Mouse (Mus musculus) hindbrain, embryonic 15.5 days (tissue): Measurements from ENCODE around the gene Ly6g5b. TPM values are rescaled to one million over a fixed set of nuclear protein-coding genes. Genes with fewer than 3 reads are reported as not detected.

Source experiments
- ATAC-seq: fragments of 200-750 bp; cut with Nextera tagmentation; 2 replicates; pipeline ENCODE4 v1.8.0; 2017; ENCODE audit warnings: low read depth, moderate number of reproducible peaks, moderate TSS enrichment; ENCODE audit not compliant: low FRiP score
- H3K27ac ChIP-seq: fragments of 300-500 bp; sonication (generic); replicated peaks from 2 replicates; pipeline ENCODE4 v1.5.1; 2015; ENCODE audit warnings: mild to moderate bottlenecking, inconsistent platforms
- H3K27me3 ChIP-seq: fragments of 300-500 bp; sonication (generic); 2 replicates; pipeline ENCODE4 v1.6.1; 2015; ENCODE audit warnings: control low read depth, inconsistent platforms
- H3K36me3 ChIP-seq: fragments of 300-500 bp; sonication (generic); 2 replicates; pipeline ENCODE4 v1.6.1; 2015; ENCODE audit warnings: control low read depth, inconsistent platforms
- H3K4me1 ChIP-seq: fragments of 300-500 bp; sonication (generic); replicated peaks from 2 replicates; pipeline ENCODE4 v1.6.1; 2015; ENCODE audit warnings: control low read depth, inconsistent platforms
- H3K4me2 ChIP-seq: fragments of 300-500 bp; sonication (generic); 2 replicates; pipeline ENCODE4 v1.6.1; 2015; ENCODE audit warnings: moderate library complexity, mild to moderate bottlenecking, inconsistent platforms
- H3K4me3 ChIP-seq: fragments of 300-500 bp; sonication (generic); 2 replicates; pipeline ENCODE4 v1.5.1; 2015; ENCODE audit warnings: mild to moderate bottlenecking, inconsistent platforms
- H3K9ac ChIP-seq: fragments of 300-500 bp; sonication (generic); 2 replicates; pipeline ENCODE4 v1.6.1; 2015; ENCODE audit warnings: inconsistent platforms
- H3K9me3 ChIP-seq: fragments of 300-500 bp; sonication (generic); 2 replicates; pipeline ENCODE4 v1.6.1; 2016; ENCODE audit warnings: control low read depth, inconsistent platforms
- WGBS: fragments of 180-500 bp; shearing (Covaris S2); methylation state at CpG from one replicate; pipeline ENCODE4 v1.1.7; 2015; 5-methylcytosine and 5-hydroxymethylcytosine counted together
- polyA plus RNA-seq: library from polyadenylated mRNA; unstranded; fragments of >200 nt; fragmentation: Nextera tagmentation; extraction: Ambion mirVana; gene quantifications from 2 replicates; pipeline ENCODE4 v1.2.1, GENCODE M21; 2015

The Ly6g5b gene
- polyA plus RNA-seq, 1 experiment from 2014 or later: 1.1 TPM

GRCm38 (mm10) chr17:35155451-35155850 lies 40.2 kb upstream of the Ly6g5b start:
- no peak overlapping the region for H3K27ac ChIP-seq
- 95% methylated on average over 12 of the region's 12 CpGs for WGBS
- H3K27me3 ChIP-seq: no peaks in the 10 kb centered on the region

GRCm38 (mm10) chr17:35154616-35155015 lies 39.4 kb upstream of the Ly6g5b start:
- Histone ChIP-seq H3K36me3 (peaks cover 95% of the 10 kb centered on the region), H3K9me3 (no peaks in the 10 kb centered on the region), H3K4me3 (no peak overlapping the region), H3K9ac (no peak overlapping the region), H3K4me2 (no peak overlapping the region), H3K4me1 (no peaks in the 10 kb centered on the region), H3K27me3 (no peaks in the 10 kb centered on the region), H3K27ac (no peak overlapping the region)
- WGBS: 71% methylated on average over 7 of the region's 7 CpGs
- no peak for ATAC-seq

More at GRCm38 (mm10) chr17:35155451-35155850, 40.2 kb upstream of the Ly6g5b start:
- ATAC-seq: no peak
- Histone ChIP-seq H3K9ac (no peak overlapping the region), H3K4me3 (no peak overlapping the region), H3K9me3 (no peaks in the 10 kb centered on the region), H3K4me2 (no peak overlapping the region), H3K4me1 (no peaks in the 10 kb centered on the region), H3K36me3 (peaks cover 95% of the 10 kb centered on the region)

- no peak for ATAC-seq
- H3K36me3 ChIP-seq: peaks cover 95% of the 10 kb centered on the region
- no peak overlapping the region for H3K4me3 ChIP-seq
- H3K27ac ChIP-seq: no peak overlapping the region
- H3K9ac ChIP-seq: no peak overlapping the region
- H3K4me1 ChIP-seq: no peaks in the 10 kb centered on the region
- no peaks in the 10 kb centered on the region for H3K9me3 ChIP-seq
- no peaks in the 10 kb centered on the region for H3K27me3 ChIP-seq
- no peak overlapping the region for H3K4me2 ChIP-seq
- 90% methylated on average over 4 of the region's 4 CpGs for WGBS
These were observed 38.7 kb upstream of the Ly6g5b start for GRCm38 (mm10) chr17:35153931-35154330.

- H3K4me2 ChIP-seq: no peak overlapping the region
- H3K27ac ChIP-seq: no peak overlapping the region
- no peaks in the 10 kb centered on the region for H3K27me3 ChIP-seq
- H3K9ac ChIP-seq: no peak overlapping the region
- no peaks in the 10 kb centered on the region for H3K9me3 ChIP-seq
- no peaks in the 10 kb centered on the region for H3K4me1 ChIP-seq
- H3K36me3 ChIP-seq: peaks cover 94% of the 10 kb centered on the region
- H3K4me3 ChIP-seq: no peak overlapping the region
- no peak for ATAC-seq
- WGBS: 97% methylated on average over 9 of the region's 9 CpGs
These were observed 37.8 kb upstream of the Ly6g5b start for GRCm38 (mm10) chr17:35153077-35153476.

GRCm38 (mm10) chr17:35152121-35152520 lies 36.9 kb upstream of the Ly6g5b start:
- 96% methylated on average over 4 of the region's 4 CpGs for WGBS
- no peak overlapping the region for H3K4me3 ChIP-seq
- H3K27me3 ChIP-seq: no peaks in the 10 kb centered on the region
- no peak overlapping the region for H3K4me2 ChIP-seq
- H3K9me3 ChIP-seq: no peaks in the 10 kb centered on the region
- no peak overlapping the region for H3K9ac ChIP-seq
- H3K27ac ChIP-seq: no peak overlapping the region
- H3K36me3 ChIP-seq: peaks cover 91% of the 10 kb centered on the region
- H3K4me1 ChIP-seq: no peaks in the 10 kb centered on the region
- ATAC-seq: no peak

- H3K4me3 ChIP-seq: no peak overlapping the region
- no peaks in the 10 kb centered on the region for H3K27me3 ChIP-seq
- H3K4me2 ChIP-seq: no peak overlapping the region
- peaks cover 91% of the 10 kb centered on the region for H3K36me3 ChIP-seq
- WGBS: 68% methylated on average over 5 of the region's 5 CpGs
- H3K27ac ChIP-seq: no peak overlapping the region
- ATAC-seq: no peak
- no peak overlapping the region for H3K9ac ChIP-seq
- H3K9me3 ChIP-seq: no peaks in the 10 kb centered on the region
- H3K4me1 ChIP-seq: no peaks in the 10 kb centered on the region
These were observed 32.9 kb upstream of the Ly6g5b start for GRCm38 (mm10) chr17:35147922-35148639.

- Histone ChIP-seq H3K9ac (no peak overlapping the region), H3K4me2 (no peak overlapping the region), H3K4me3 (no peak overlapping the region), H3K4me1 (no peaks in the 10 kb centered on the region), H3K27ac (no peak overlapping the region), H3K36me3 (peaks cover 91% of the 10 kb centered on the region), H3K27me3 (no peaks in the 10 kb centered on the region), H3K9me3 (no peaks in the 10 kb centered on the region)
- ATAC-seq: no peak
- WGBS: 64% methylated on average over 3 of the region's 3 CpGs
These were observed 32.1 kb upstream of the Ly6g5b start for GRCm38 (mm10) chr17:35147348-35147747.

GRCm38 (mm10) chr17:35146139-35146538 lies 30.9 kb upstream of the Ly6g5b start:
- no peak overlapping the region for H3K4me3 ChIP-seq
- no peak overlapping the region for H3K4me2 ChIP-seq
- no peaks in the 10 kb centered on the region for H3K4me1 ChIP-seq
- H3K9ac ChIP-seq: no peak overlapping the region
- peaks cover 93% of the 10 kb centered on the region for H3K36me3 ChIP-seq
- no peak for ATAC-seq
- 89% methylated on average over 5 of the region's 5 CpGs for WGBS
- peak overlapping the region; percentile 31; the same call in 1 of the 2 replicates for H3K27ac ChIP-seq
- H3K9me3 ChIP-seq: no peaks in the 10 kb centered on the region
- no peaks in the 10 kb centered on the region for H3K27me3 ChIP-seq

- Histone ChIP-seq H3K27me3 (no peaks in the 10 kb centered on the region), H3K36me3 (peaks cover 86% of the 10 kb centered on the region), H3K9me3 (no peaks in the 10 kb centered on the region), H3K4me1 (peaks cover 20% of the 10 kb centered on the region), H3K9ac (no peak overlapping the region), H3K4me3 (no peak overlapping the region), H3K27ac (no peak overlapping the region), H3K4me2 (no peak overlapping the region)
- no peak for ATAC-seq
- WGBS: 92% methylated on average over 6 of the region's 6 CpGs
These were observed 26.7 kb upstream of the Ly6g5b start for GRCm38 (mm10) chr17:35141971-35142370.

GRCm38 (mm10) chr17:35140490-35140996 lies 25.3 kb upstream of the Ly6g5b start:
- Histone ChIP-seq H3K27me3 (no peaks in the 10 kb centered on the region), H3K4me2 (no peak overlapping the region), H3K27ac (no peak overlapping the region), H3K36me3 (peaks cover 72% of the 10 kb centered on the region), H3K4me1 (peaks cover 29% of the 10 kb centered on the region), H3K9me3 (no peaks in the 10 kb centered on the region), H3K4me3 (no peak overlapping the region), H3K9ac (no peak overlapping the region)
- ATAC-seq: no peak
- 83% methylated on average over 16 of the region's 16 CpGs for WGBS

GRCm38 (mm10) chr17:35139269-35139668 lies 24.0 kb upstream of the Ly6g5b start:
- 97% methylated on average over 3 of the region's 3 CpGs for WGBS
- no peak for ATAC-seq

GRCm38 (mm10) chr17:35135591-35136320 lies 20.5 kb upstream of the Ly6g5b start:
- peak overlapping the region; percentile 99 for H3K27ac ChIP-seq
- under 1% methylated on average over 43 of the region's 43 CpGs for WGBS
- H3K27me3 ChIP-seq: no peaks in the 10 kb centered on the region
- peaks cover 29% of the 10 kb centered on the region for H3K4me1 ChIP-seq
- peak overlapping the region; percentile 91 for H3K4me2 ChIP-seq
- H3K9ac ChIP-seq: peak overlapping the region; percentile 82
- H3K4me3 ChIP-seq: peak overlapping the region; percentile 88
- H3K36me3 ChIP-seq: peaks cover 24% of the 10 kb centered on the region
- no peaks in the 10 kb centered on the region for H3K9me3 ChIP-seq
- peak; percentile 78 for ATAC-seq

More at GRCm38 (mm10) chr17:35139269-35139668, 24.0 kb upstream of the Ly6g5b start:
- Histone ChIP-seq H3K4me2 (no peak overlapping the region), H3K4me1 (peaks cover 29% of the 10 kb centered on the region), H3K9me3 (no peaks in the 10 kb centered on the region), H3K4me3 (no peak overlapping the region), H3K36me3 (peaks cover 59% of the 10 kb centered on the region), H3K27me3 (no peaks in the 10 kb centered on the region), H3K9ac (no peak overlapping the region), H3K27ac (no peak overlapping the region)
